In genomic region chr11:101582054-101583035, GRCm38 (mm10) we compare ENCODE assay signal across 8 mouse cellular contexts. TPM values are rescaled to one million over a fixed set of nuclear protein-coding genes. Genes with fewer than 3 reads are reported as not detected.
A peak's percentile ranks its signal among the peaks of the same experiment; 100 is the strongest.
DNase-seq lines count a peak whose midpoint lies in the region; ATAC-seq and TF ChIP-seq lines count a peak whose summit lies in the region.

Gene Tmem106a, plus strand, starts transcription at chr11:101582242.

- ATAC-seq in hindbrain, postnatal 0 days, result no peak
- peak; percentile 81; the same call in 1 of the 2 replicates for ATAC-seq in liver, embryonic 14.5 days (ENCODE audit: insufficient read depth)

- H3K4me3 ChIP-seq in brown adipose tissue, adult 24 weeks (ENCODE audit: insufficient read depth, low read depth, low read length), result peak within 1 kb of the TSS; percentile 85
- peak within 1 kb of the TSS; percentile 33 for H3K4me3 ChIP-seq in hindbrain, postnatal 0 days (ENCODE audit: low read length)
- peak within 1 kb of the TSS; percentile 60 to 89 for H3K4me3 ChIP-seq in liver, embryonic 14.5 days (ENCODE audit: insufficient read depth in 1 of 2, low read depth in 2 of 2, low read length in 2 of 2)

- peak within 1 kb of the TSS; percentile 56 for H3K4me2 ChIP-seq in hindbrain, postnatal 0 days (ENCODE audit: low read depth, low read length)
- peak within 1 kb of the TSS; percentile 84 for H3K4me2 ChIP-seq in liver, embryonic 14.5 days (ENCODE audit: low read depth)

- WGBS in hindbrain, postnatal 0 days, result 22% methylated on average over 30 of the region's 31 CpGs
- WGBS in liver, embryonic 14.5 days (ENCODE audit: insufficient replicate concordance), result 15% methylated on average over 30 of the region's 31 CpGs

- H3K36me3 ChIP-seq in hindbrain, postnatal 0 days (ENCODE audit: insufficient read depth, low read length), result peaks cover 26% of the 10 kb centered on the region
- peaks cover 26% of the 10 kb centered on the region for H3K36me3 ChIP-seq in liver, embryonic 14.5 days (replicated peaks; ENCODE audit: control insufficient read depth, insufficient read depth, low read depth)

- H3K9ac ChIP-seq in hindbrain, postnatal 0 days (replicated peaks; ENCODE audit: low read length), result peak within 1 kb of the TSS; percentile 40; the same call in 1 of the 2 replicates
- H3K9ac ChIP-seq in liver, embryonic 14.5 days (replicated peaks), result peak within 1 kb of the TSS; percentile 72

- H3K9me3 ChIP-seq in hindbrain, postnatal 0 days (ENCODE audit: low read length), result no peaks in the 10 kb centered on the region
- no peaks in the 10 kb centered on the region for H3K9me3 ChIP-seq in liver, embryonic 14.5 days (ENCODE audit: control insufficient read depth, low read length)

- peak; percentile 14 for DNase-seq in MN1 (ENCODE audit: low spot score)
- DNase-seq in gastrocnemius, adult 8-10 months (ENCODE audit: low spot score in 2 of 2), result peak; percentile 23 to 33
- peak; percentile 55 for DNase-seq in hindbrain, postnatal 0 days (ENCODE audit: low spot score)
- DNase-seq in liver, embryonic 14.5 days (ENCODE audit: low read depth in 3 of 3, low spot score in 3 of 3), result peak; percentile 73 to 74 (median 73)
- DNase-seq in neural tube, embryonic 10.5 days (ENCODE audit: extremely low spot score, low spot score), result peak; percentile 54
- DNase-seq in thymus, postnatal 10 days (ENCODE audit: low spot score in 2 of 2), result peak; percentile 28 to 64
- DNase-seq in right cerebral cortex, postnatal 25 days, result no peak

- peak within 1 kb of the TSS; percentile 97 for H3K27ac ChIP-seq in brown adipose tissue, adult 24 weeks (replicated peaks; ENCODE audit: low read depth, low read length)
- H3K27ac ChIP-seq in hindbrain, postnatal 0 days, result no peak within 1 kb of the TSS
- H3K27ac ChIP-seq in liver, embryonic 14.5 days, result peak within 1 kb of the TSS; percentile 42

- no peaks in the 10 kb centered on the region for H3K4me1 ChIP-seq in brown adipose tissue, adult 24 weeks (ENCODE audit: control insufficient read depth, insufficient read depth, insufficient read length, low read length)
- H3K4me1 ChIP-seq in hindbrain, postnatal 0 days (ENCODE audit: insufficient read depth, low read length), result 0 out of 2 replicates have a peak, but pooled peaks cover 6% of the 10 kb centered on the region
- peaks cover 5 to 7% of the 10 kb centered on the region in 2 experiments; a peak in 3 of 4 replicates for H3K4me1 ChIP-seq in liver, embryonic 14.5 days (replicated peaks; ENCODE audit: control insufficient read depth in 2 of 2, insufficient read depth in 2 of 2, low read length in 1 of 2)

- H3K27me3 ChIP-seq in hindbrain, postnatal 0 days (ENCODE audit: insufficient read depth, low read length), result no peaks in the 10 kb centered on the region
- no peaks in the 10 kb centered on the region for H3K27me3 ChIP-seq in liver, embryonic 14.5 days (ENCODE audit: control insufficient read depth, insufficient read depth, low read length)

- no peak for TF ChIP-seq EP300 in liver, embryonic 14.5 days (IDR thresholded peaks at IDR 0.05; ENCODE audit: low read depth)

- no peak for TF ChIP-seq CTCF in hindbrain, postnatal 0 days (IDR thresholded peaks at IDR 0.05; ENCODE audit: low read depth)
- TF ChIP-seq CTCF in liver, embryonic 14.5 days (IDR thresholded peaks at IDR 0.05; ENCODE audit: low read depth), result no peak

RNA-seq across cellular contexts. Expression of gene Tmem106a, which starts in this region (rescaled TPM):
- 31.8 and 39.5 TPM in 2 replicates for polyA plus RNA-seq in brown adipose tissue, adult 24 weeks (2012; ENCODE audit: insufficient read depth, insufficient read length, missing spikeins)
- 1 to 10 TPM in 2 of 4 experiments, under 1 TPM in 2; 0.61 to 1.8 (median 1.0) TPM for total RNA-seq in gastrocnemius, adult 8-10 months (2022)
- total RNA-seq in hindbrain, postnatal 0 days (2014; rRNA removed), result 2.6 and 5.2 TPM in 2 replicates
- 5.1 and 5.3 TPM in 2 replicates for polyA plus RNA-seq in hindbrain, postnatal 0 days (2015; fragmentation: Nextera tagmentation; extraction: Ambion mirVana)
- polyA plus RNA-seq in liver, embryonic 14.5 days (2012; rRNA removed), result 5.7 and 7.3 TPM in 2 replicates
- polyA plus RNA-seq in liver, embryonic 14.5 days (2014; fragmentation: Nextera tagmentation; extraction: Ambion mirVana), result 5.4 and 7.5 TPM in 2 replicates

Comparison
In these comparisons a context has a peak if more than half of its experiments do, and no peak if none do; other contexts are left out.
1. H3K4me3 ChIP-seq: peak in every context shown above with its lines; median percentile 85 in brown adipose tissue, adult 24 weeks; 74 in liver, embryonic 14.5 days; 33 in hindbrain, postnatal 0 days.